Mouse (Mus musculus) gastrocnemius, postnatal 14 days (tissue): Measurements from ENCODE around the gene Gm20388. TPM values are rescaled to one million over a fixed set of nuclear protein-coding genes. Genes with fewer than 3 reads are reported as not detected.
A peak's percentile ranks its signal among the peaks of the same experiment; 100 is the strongest.
"Not testable (repeated sequence)": the region's sequence is repeated elsewhere in the genome, so short reads cannot be mapped to it uniquely, and the experiment has no call there.

ENCODE experiments used
- DNase-seq: peaks from one replicate; pipeline ENCODE4 v3.0.0; 2021; ENCODE audit warnings: mixed read lengths
- intact Hi-C: fragments of 180-260 bp; cut with DNase I; formaldehyde crosslinking; loops from one replicate; pipeline ENCODE4 v1.15.1; 2025; ENCODE audit warnings: low total_unique reads
- total RNA-seq, 2 experiments: library from RNA; stranded (reverse); gene quantifications; 2 replicates each; pipeline ENCODE4 v1.2.3; 2021

Gm20388 gene
- total RNA-seq, 2 experiments from 2014 or later, result 5.6 to 6.0 TPM

- intact Hi-C loops, result no loop called here
Measured at GRCm38 (mm10) chr8:123040110-123040650, 3129.5 kb downstream of the Gm20388 start.

DNA sequence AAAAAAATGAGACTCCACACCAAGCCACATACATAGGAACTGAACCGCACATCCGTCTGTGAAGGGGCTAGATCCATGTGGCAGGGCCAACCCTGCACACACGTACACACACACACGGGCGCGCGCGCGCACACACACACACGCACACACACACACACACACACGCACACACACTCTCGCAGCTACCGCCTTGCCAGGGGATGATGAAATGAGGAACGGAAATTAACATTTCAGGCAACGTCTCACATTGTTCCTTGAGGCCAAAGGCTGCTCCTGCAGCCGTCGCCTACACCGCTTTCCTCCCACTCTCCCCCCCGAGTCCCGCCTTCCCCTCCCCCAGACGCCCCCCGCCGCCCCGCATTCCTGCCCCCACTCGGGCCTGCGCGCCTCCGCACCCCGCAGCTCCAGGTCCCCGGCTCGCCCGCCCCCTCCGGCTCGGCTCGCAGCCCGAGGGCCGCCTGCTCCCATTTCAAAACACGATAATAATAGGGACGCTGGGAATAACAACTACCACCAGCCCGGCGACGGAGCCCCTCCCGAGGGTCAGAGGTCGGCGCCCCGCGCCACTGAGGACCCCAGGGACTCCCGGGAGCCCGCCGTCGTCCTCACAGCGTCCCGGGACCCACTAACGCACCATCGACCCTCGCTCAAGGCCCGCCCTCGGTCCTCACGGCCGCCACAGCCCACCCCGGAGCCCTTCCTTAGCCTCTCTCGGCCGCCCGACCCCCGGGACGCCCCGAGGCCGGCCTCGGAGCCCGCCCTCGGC, 3130.6 kb downstream of the Gm20388 start:
- DNase-seq, result peak; percentile 52
- intact Hi-C loops, result no loop called here

More at GRCm38 (mm10) chr8:123040110-123040650, 3129.5 kb downstream of the Gm20388 start:
- no peak for DNase-seq

DNA sequence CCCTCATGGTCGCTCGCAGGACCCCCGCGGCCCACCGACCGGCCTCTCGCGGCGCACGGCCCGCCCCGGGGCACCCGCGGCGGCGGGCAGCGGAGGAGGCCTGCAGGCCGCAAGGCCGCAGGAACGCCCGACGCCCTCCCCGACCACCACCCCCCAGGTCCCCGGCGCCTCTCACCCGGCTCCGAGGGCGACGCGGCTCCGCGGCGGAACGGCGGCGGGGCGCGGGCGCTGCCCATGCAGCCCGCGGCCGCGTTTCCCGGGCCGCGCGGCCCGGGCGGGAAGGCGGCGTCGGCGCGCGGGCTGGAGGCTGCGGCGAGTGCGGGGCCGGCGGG, 3131.1 kb downstream of the Gm20388 start:
- intact Hi-C loops, result no loop called here
- DNase-seq, result peak; percentile 28

DNA sequence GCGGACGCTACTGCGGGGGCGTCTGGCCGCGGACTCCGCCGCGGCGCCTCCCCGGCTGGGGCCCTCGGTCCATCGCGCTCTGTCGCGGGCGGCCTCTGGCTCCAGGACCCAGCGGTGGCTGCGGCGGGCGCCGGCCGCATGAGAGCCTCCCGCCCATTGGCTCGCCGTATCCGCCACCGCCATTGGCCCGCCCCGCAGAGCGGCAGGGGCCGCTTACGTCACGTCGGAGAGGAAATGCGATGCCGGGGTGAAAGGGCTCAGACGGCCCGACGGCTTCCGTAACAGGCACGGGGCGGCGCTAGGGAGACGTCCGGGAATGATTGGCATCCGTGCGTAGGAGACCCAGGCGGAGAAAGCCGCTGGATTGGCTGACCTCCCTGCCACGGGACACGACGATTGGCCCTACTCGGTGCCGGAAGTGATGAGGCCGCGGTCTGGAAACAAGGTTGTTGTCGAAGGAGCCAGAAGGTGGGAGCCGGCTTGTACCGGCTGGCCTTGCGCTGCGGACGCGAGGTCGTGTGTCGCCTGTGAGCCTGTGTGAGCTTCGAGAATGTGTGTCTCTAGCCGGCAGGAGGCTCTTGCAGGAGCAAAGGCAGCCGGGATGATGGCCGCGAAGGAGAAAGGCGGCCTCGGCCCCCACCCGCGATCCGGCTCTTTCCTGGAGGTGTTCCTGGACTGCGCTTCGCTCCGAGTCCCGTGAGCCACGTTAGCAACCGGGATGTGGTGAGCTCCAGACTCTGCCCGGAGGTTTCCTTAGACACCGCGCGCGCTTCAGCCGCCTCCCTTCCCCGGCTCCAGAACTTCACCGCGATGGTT, 3131.7 kb downstream of the Gm20388 start, which contains the start of gene Ankrd11:
Ankrd11 (minus strand) TSS at position 120 of the 816 bp plus-strand sequence.
- intact Hi-C loops, result no loop called here

DNA sequence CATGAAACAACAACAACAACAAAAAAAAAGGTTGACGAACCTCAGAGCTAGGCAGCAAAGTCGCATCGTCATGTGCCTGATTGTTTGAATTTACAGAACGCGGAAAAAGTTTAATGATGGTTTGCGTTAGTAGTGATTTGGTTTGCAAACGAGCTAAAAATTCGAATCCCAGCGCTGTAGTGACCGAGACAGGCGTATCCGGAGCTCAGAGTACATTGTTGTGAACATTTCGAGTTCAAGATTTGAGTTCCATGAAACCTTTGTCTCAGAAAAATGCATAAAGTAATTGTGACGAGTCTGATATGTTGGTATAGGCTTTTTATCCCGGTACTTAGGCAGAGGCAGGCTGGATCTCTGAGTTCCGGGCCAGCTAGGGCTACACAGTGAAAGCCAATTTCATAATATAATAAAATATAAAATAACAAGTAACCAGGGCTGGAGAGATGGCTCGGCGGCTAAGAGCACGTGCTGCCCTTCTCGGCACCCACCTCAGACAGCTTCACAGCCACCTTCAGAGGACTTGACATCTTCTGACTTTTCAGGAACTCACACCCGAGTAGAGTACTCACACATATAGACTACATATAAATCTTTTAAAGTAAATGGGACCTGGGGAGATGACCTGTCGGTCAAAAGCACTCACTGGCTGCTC, 3132.5 kb downstream of the Gm20388 start:
- no peak for DNase-seq
- intact Hi-C loops, result no loop called here

More for the DNA sequence above, 3131.7 kb downstream of the Gm20388 start, which contains the start of gene Ankrd11:
- peak; percentile 100 for DNase-seq

- DNase-seq, result no peak
- intact Hi-C loops, result no loop called here
Measured at GRCm38 (mm10) chr8:123043941-123044340, 3133.3 kb downstream of the Gm20388 start.

GRCm38 (mm10) chr8:123044743-123045425, 3134.2 kb downstream of the Gm20388 start:
- DNase-seq, result not testable (repeated sequence)
- intact Hi-C loops, result loop anchor here (5.0 kb wide), 1 partner anchor 128 kb away; no protein-coding TSS in a partner anchor

- no peak for DNase-seq
- intact Hi-C loops, result loop anchor here (5.0 kb wide), 1 partner anchor 129 kb away; no protein-coding TSS in a partner anchor
Measured at GRCm38 (mm10) chr8:123046706-123047105, 3136.1 kb downstream of the Gm20388 start.

DNA sequence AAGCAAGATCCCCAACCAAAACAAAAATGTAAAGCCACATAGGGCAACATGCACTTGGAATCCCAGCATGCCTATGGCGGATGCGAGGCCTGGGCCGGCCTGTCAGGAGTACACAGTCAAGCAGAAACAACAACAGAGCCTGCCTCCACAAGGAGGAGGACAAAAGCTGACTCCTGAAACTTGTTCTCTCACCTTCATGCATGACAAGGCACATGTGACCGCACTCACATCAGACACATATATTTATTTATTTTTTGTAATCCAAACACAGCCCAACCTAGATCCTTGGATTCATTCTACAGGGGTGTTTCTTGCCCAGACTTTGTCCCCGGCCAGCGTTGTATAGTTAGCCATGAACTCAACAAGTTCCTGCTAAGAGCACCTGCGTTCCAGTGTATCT, 3137.2 kb downstream of the Gm20388 start:
- intact Hi-C loops, result loop anchor here (5.0 kb wide), 1 partner anchor 131 kb away; no protein-coding TSS in a partner anchor
- DNase-seq, result no peak

DNA sequence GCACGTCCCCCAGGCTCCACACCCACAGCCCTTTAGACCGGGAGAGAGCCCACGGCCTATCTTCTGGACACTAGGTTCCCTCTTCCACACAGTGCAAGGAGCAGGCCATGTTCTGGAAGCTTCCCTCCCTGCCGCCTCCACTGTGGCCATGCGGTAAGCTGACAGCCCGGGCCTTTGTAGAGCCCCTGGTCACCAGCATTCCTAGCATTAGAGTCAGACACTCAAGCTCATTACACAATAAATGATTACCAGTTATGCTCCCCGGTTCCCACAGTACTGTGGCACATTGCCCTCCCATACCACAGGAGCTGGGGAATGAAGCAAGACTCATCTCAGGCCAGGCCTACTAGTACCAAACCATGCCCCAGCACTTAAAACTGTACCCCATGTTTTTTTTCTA, 3137.8 kb downstream of the Gm20388 start:
- intact Hi-C loops, result loop anchor here (5.0 kb wide), 1 partner anchor 131 kb away; no protein-coding TSS in a partner anchor
- DNase-seq, result no peak

GRCm38 (mm10) chr8:123051458-123051857, 3140.8 kb downstream of the Gm20388 start:
- intact Hi-C loops, result no loop called here
- no peak for DNase-seq

DNA sequence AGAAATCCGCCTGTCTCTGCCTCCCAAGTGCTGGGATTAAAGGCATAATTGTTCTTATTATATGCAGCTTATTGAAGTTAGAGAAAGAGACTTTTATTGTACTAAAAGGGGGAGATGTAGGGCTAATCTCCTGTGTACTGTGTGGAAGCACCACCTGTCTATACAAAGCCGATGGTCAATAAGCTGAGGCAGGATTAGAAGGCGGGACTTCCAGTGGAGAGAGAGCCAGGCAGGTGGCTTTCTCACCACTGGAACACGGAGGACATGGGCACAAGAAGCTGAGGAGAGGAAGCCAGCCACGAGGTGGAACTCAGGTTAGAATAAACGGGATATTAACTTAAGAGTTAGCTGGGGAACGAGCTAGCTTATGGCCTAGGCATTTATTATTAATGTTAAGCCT, 3152.1 kb downstream of the Gm20388 start, which contains the start of gene Spg7:
Spg7 (plus strand) TSS at position 222 of the 400 bp plus-strand sequence.
- intact Hi-C loops, result no loop called here
- no peak for DNase-seq

GRCm38 (mm10) chr8:123064072-123064471, 3153.4 kb downstream of the Gm20388 start:
- peak; percentile 12 for DNase-seq
- intact Hi-C loops, result loop anchor here (2.0 kb wide), 1 partner anchor 157 kb away; no protein-coding TSS in a partner anchor

GRCm38 (mm10) chr8:123064809-123065213, 3154.2 kb downstream of the Gm20388 start:
- intact Hi-C loops, result loop anchor here (2.0 kb wide), 1 partner anchor 158 kb away; no protein-coding TSS in a partner anchor
- peak; percentile 7 for DNase-seq

DNA sequence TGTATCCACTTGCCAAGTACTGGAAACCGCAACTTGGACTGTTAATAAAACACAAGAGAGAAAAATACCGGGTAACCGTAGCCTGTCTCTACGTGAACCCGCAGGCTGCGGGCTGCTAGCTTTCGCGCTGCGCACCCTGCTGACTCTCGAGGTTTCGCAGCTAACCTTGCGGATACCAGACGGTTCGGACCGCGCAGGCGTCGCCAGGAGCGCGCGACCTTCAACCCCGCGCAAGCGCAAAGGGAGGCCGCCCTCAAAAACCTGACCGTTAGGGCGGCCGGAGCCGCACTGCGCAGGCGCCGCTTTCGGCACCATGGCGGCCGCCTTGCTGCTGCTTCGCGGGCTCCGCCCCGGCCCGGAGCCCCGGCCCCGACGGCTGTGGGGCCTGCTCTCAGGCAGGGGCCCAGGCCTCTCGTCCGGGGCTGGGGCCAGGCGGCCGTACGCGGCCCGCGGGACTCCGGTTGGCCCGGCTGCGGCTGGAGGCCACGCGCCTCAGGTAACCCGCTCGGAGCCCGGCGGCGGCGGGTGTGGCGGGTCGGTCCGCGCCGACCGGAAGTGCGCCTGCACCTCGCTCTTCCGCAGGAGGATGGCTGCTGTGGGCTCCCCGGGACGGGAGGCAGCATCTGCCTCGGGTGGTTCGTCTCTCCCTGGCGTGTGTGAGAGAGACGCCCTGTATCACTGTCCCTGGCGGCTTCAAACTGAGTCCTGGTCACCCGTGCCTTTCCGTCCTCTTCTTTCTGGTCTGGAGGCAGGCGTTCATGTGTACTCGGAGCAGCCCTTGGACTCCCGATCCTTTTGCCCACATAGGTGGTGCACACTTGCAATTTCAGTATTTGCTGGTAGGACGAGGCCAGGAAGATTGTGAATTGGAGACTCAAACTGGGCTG, 3154.8 kb downstream of the Gm20388 start:
- intact Hi-C loops, result loop anchor here (2.0 kb wide), 1 partner anchor 159 kb away; no protein-coding TSS in a partner anchor
- peak; percentile 96 for DNase-seq

DNA sequence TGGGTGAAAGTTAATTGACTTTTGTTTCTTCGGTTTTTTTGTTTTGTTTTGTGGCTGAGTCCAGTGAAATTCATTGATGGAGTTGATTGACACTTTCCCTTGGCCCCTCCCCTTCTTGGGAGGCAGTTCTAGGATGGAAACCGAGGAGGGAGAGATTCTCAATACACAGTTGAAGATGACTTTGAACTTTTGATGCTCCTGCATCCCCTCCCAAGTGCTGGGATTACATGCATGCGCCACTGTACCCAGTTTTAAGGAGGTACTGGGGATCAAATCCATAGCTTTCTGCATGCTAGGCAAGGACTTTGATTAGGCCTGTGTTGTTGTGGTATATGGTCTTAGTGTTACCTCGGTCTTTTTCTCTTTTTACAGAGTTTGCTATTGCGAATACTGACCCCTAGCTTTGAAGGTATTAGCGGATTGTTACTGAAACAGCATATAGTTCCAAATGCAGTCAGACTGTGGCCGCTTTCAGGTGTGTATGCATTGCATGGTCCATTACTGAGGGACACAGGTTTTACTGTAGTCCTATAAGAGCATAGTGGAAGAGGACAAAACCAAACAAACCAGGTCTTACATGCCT, 3155.6 kb downstream of the Gm20388 start:
- intact Hi-C loops, result no loop called here
- DNase-seq, result no peak

GRCm38 (mm10) chr8:123071176-123071575, 3160.5 kb downstream of the Gm20388 start:
- no peak for DNase-seq
- intact Hi-C loops, result no loop called here
